Mouse (Mus musculus): ENCODE measurements at regions not wholly inside any gene's neighbourhood (a gene's known extent, or its start where the extent isn't known, plus 50 kb on each side); places are given as distances from the start of the nearest gene placed in this dataset.
A peak's percentile ranks its signal among the peaks of the same experiment; 100 is the strongest.

- Histone ChIP-seq H3K4me2 (no peak overlapping the region), H3K4me1 (replicated peaks) (no peaks in the 10 kb centered on the region; the same call in none of the 2 replicates), H3K4me3 (no peak overlapping the region), H3K9me3 (replicated peaks) (no peaks in the 10 kb centered on the region), H3K27me3 (peaks cover 31% of the 10 kb centered on the region), H3K27ac (no peak overlapping the region), H3K36me3 (no peaks in the 10 kb centered on the region), H3K9ac (no peak overlapping the region)
- 68% methylated on average over 3 of the region's 3 CpGs for WGBS
- no peak for ATAC-seq (replicated peaks; ENCODE audit: insufficient number of reproducible peaks, insufficient read depth, low FRiP score, low read depth)
These were observed 203.9 kb downstream of the Uaca start for GRCm38 (mm10) chr9:60998086-60998785.

- Histone ChIP-seq H3K4me1 (replicated peaks) (no peaks in the 10 kb centered on the region; the same call in none of the 2 replicates), H3K4me2 (no peak overlapping the region), H3K9me3 (replicated peaks) (no peaks in the 10 kb centered on the region), H3K36me3 (no peaks in the 10 kb centered on the region), H3K9ac (no peak overlapping the region), H3K4me3 (no peak overlapping the region), H3K27ac (no peak overlapping the region), H3K27me3 (peaks cover 27% of the 10 kb centered on the region)
- 35% methylated on average over 6 of the region's 6 CpGs for WGBS
- ATAC-seq (replicated peaks; ENCODE audit: insufficient number of reproducible peaks, insufficient read depth, low FRiP score, low read depth), result no peak
These were observed 204.7 kb downstream of the Uaca start for GRCm38 (mm10) chr9:60999001-60999529.

GRCm38 (mm10) chr9:61000232-61000631, 205.9 kb downstream of the Uaca start:
- no peaks in the 10 kb centered on the region; the same call in none of the 2 replicates for H3K4me1 ChIP-seq (replicated peaks)
- peaks cover 27% of the 10 kb centered on the region for H3K27me3 ChIP-seq
- no peak overlapping the region for H3K9ac ChIP-seq
- no peak for ATAC-seq (replicated peaks; ENCODE audit: insufficient number of reproducible peaks, insufficient read depth, low FRiP score, low read depth)
- H3K4me3 ChIP-seq, result no peak overlapping the region
- no peak overlapping the region for H3K4me2 ChIP-seq
- H3K36me3 ChIP-seq, result no peaks in the 10 kb centered on the region
- no peaks in the 10 kb centered on the region for H3K9me3 ChIP-seq (replicated peaks)
- H3K27ac ChIP-seq, result no peak overlapping the region
- WGBS, result 82% methylated on average over 11 of the region's 11 CpGs

GRCm38 (mm10) chr9:61002572-61002971, 208.2 kb downstream of the Uaca start:
- no peaks in the 10 kb centered on the region for H3K4me1 ChIP-seq (replicated peaks)
- H3K9ac ChIP-seq, result no peak overlapping the region
- H3K9me3 ChIP-seq (replicated peaks), result no peaks in the 10 kb centered on the region
- H3K27me3 ChIP-seq, result peaks cover 18% of the 10 kb centered on the region
- WGBS, result 77% methylated on average over 5 of the region's 5 CpGs
- H3K4me2 ChIP-seq, result no peak overlapping the region
- ATAC-seq (replicated peaks; ENCODE audit: insufficient number of reproducible peaks, insufficient read depth, low FRiP score, low read depth), result no peak
- no peak overlapping the region for H3K4me3 ChIP-seq
- H3K27ac ChIP-seq, result no peak overlapping the region
- no peaks in the 10 kb centered on the region for H3K36me3 ChIP-seq

- peaks cover 7% of the 10 kb centered on the region for H3K27me3 ChIP-seq
- no peak overlapping the region for H3K4me2 ChIP-seq
- H3K36me3 ChIP-seq, result no peaks in the 10 kb centered on the region
- H3K9ac ChIP-seq, result no peak overlapping the region
- no peaks in the 10 kb centered on the region for H3K4me1 ChIP-seq (replicated peaks)
- no peak overlapping the region for H3K27ac ChIP-seq
- WGBS, result 25% methylated on average over 1 of the region's 1 CpGs
- ATAC-seq (replicated peaks; ENCODE audit: insufficient number of reproducible peaks, insufficient read depth, low FRiP score, low read depth), result no peak
- no peak overlapping the region for H3K4me3 ChIP-seq
- H3K9me3 ChIP-seq (replicated peaks), result no peaks in the 10 kb centered on the region
These were observed 214.1 kb downstream of the Uaca start for GRCm38 (mm10) chr9:61008446-61008845.

GRCm38 (mm10) chr9:61011066-61011465, 216.7 kb downstream of the Uaca start:
- Histone ChIP-seq H3K36me3 (no peaks in the 10 kb centered on the region), H3K4me2 (no peak overlapping the region), H3K27ac (no peak overlapping the region), H3K9me3 (replicated peaks) (no peaks in the 10 kb centered on the region), H3K4me1 (replicated peaks) (no peaks in the 10 kb centered on the region), H3K4me3 (no peak overlapping the region), H3K9ac (no peak overlapping the region), H3K27me3 (peaks cover 16% of the 10 kb centered on the region)
- no peak for ATAC-seq (replicated peaks; ENCODE audit: insufficient number of reproducible peaks, insufficient read depth, low FRiP score, low read depth)

GRCm38 (mm10) chr9:61012771-61013540, 218.6 kb downstream of the Uaca start:
- 0 out of 2 replicates have a peak, but pooled peaks have one; percentile 27 for ATAC-seq (replicated peaks; ENCODE audit: insufficient number of reproducible peaks, insufficient read depth, low FRiP score, low read depth)
- no peaks in the 10 kb centered on the region for H3K4me1 ChIP-seq (replicated peaks)
- WGBS, result 55% methylated on average over 19 of the region's 19 CpGs
- no peak overlapping the region for H3K4me2 ChIP-seq
- no peaks in the 10 kb centered on the region for H3K9me3 ChIP-seq (replicated peaks)
- H3K27me3 ChIP-seq, result peaks cover 24% of the 10 kb centered on the region
- no peak overlapping the region for H3K27ac ChIP-seq
- no peaks in the 10 kb centered on the region for H3K36me3 ChIP-seq
- H3K9ac ChIP-seq, result no peak overlapping the region
- no peak overlapping the region for H3K4me3 ChIP-seq

GRCm38 (mm10) chr9:61014151-61014550, 219.8 kb downstream of the Uaca start:
- Histone ChIP-seq H3K27ac (no peak overlapping the region), H3K4me2 (no peak overlapping the region), H3K4me3 (no peak overlapping the region), H3K27me3 (peaks cover 29% of the 10 kb centered on the region), H3K9ac (no peak overlapping the region), H3K9me3 (replicated peaks) (no peaks in the 10 kb centered on the region), H3K36me3 (no peaks in the 10 kb centered on the region), H3K4me1 (replicated peaks) (no peaks in the 10 kb centered on the region)
- WGBS, result 78% methylated on average over 8 of the region's 8 CpGs
- ATAC-seq (replicated peaks; ENCODE audit: insufficient number of reproducible peaks, insufficient read depth, low FRiP score, low read depth), result no peak

- H3K9ac ChIP-seq, result no peak overlapping the region
- H3K4me3 ChIP-seq, result no peak overlapping the region
- H3K36me3 ChIP-seq, result no peaks in the 10 kb centered on the region
- no peak for ATAC-seq (replicated peaks; ENCODE audit: insufficient number of reproducible peaks, insufficient read depth, low FRiP score, low read depth)
- no peak overlapping the region for H3K27ac ChIP-seq
- H3K27me3 ChIP-seq, result peaks cover 31% of the 10 kb centered on the region
- H3K9me3 ChIP-seq (replicated peaks), result no peaks in the 10 kb centered on the region
- no peak overlapping the region for H3K4me2 ChIP-seq
- whole genome bisulfite sequencing, result 63% methylated on average over 15 of the region's 15 CpGs
- no peaks in the 10 kb centered on the region for H3K4me1 ChIP-seq (replicated peaks)
These were observed 221.1 kb downstream of the Uaca start for GRCm38 (mm10) chr9:61015374-61015890.

GRCm38 (mm10) chr9:61016673-61017072, 222.3 kb downstream of the Uaca start:
- Histone ChIP-seq H3K27me3 (peaks cover 35% of the 10 kb centered on the region), H3K27ac (no peak overlapping the region), H3K36me3 (no peaks in the 10 kb centered on the region), H3K9ac (no peak overlapping the region), H3K4me3 (no peak overlapping the region), H3K4me1 (replicated peaks) (no peaks in the 10 kb centered on the region), H3K4me2 (no peak overlapping the region), H3K9me3 (replicated peaks) (no peaks in the 10 kb centered on the region)
- ATAC-seq (replicated peaks; ENCODE audit: insufficient number of reproducible peaks, insufficient read depth, low FRiP score, low read depth), result no peak
- 56% methylated on average over 10 of the region's 10 CpGs for WGBS

GRCm38 (mm10) chr9:61019938-61020337, 225.6 kb downstream of the Uaca start:
- no peak overlapping the region for H3K27ac ChIP-seq
- 61% methylated on average over 4 of the region's 4 CpGs for WGBS
- H3K27me3 ChIP-seq, result peaks cover 41% of the 10 kb centered on the region
- no peak for ATAC-seq (replicated peaks; ENCODE audit: insufficient number of reproducible peaks, insufficient read depth, low FRiP score, low read depth)
- H3K4me3 ChIP-seq, result no peak overlapping the region
- H3K9me3 ChIP-seq (replicated peaks), result no peaks in the 10 kb centered on the region
- no peaks in the 10 kb centered on the region for H3K36me3 ChIP-seq
- no peak overlapping the region for H3K9ac ChIP-seq
- H3K4me2 ChIP-seq, result no peak overlapping the region
- H3K4me1 ChIP-seq (replicated peaks), result no peaks in the 10 kb centered on the region

All from heart, embryonic 15.5 days (tissue).